Mouse (Mus musculus) kidney, embryonic 15.5 days (tissue): ENCODE data around the gene Rps6kb1. TPM values are rescaled to one million over a fixed set of nuclear protein-coding genes. Genes with fewer than 3 reads are reported as not detected.
A peak's percentile ranks its signal among the peaks of the same experiment; 100 is the strongest.

ENCODE experiments used
- ATAC-seq: fragments of 200-750 bp; cut with Nextera tagmentation; replicated peaks from 2 replicates; pipeline ENCODE4 v1.8.0; 2017; ENCODE audit warnings: moderate TSS enrichment; ENCODE audit not compliant: low FRiP score
- H3K27ac ChIP-seq: fragments of 300-500 bp; sonication (generic); 2 replicates; pipeline ENCODE4 v1.5.1; 2015; ENCODE audit warnings: mild to moderate bottlenecking, inconsistent platforms
- H3K27me3 ChIP-seq: fragments of 300-500 bp; sonication (generic); 2 replicates; pipeline ENCODE4 v1.6.1; 2015; ENCODE audit warnings: inconsistent platforms
- H3K36me3 ChIP-seq: fragments of 300-500 bp; sonication (generic); 2 replicates; pipeline ENCODE4 v1.6.1; 2015; ENCODE audit warnings: inconsistent platforms
- H3K4me1 ChIP-seq: fragments of 300-500 bp; sonication (generic); 2 replicates; pipeline ENCODE4 v1.6.1; 2015; ENCODE audit warnings: inconsistent platforms
- H3K4me2 ChIP-seq: fragments of 300-500 bp; sonication (generic); 2 replicates; pipeline ENCODE4 v1.6.1; 2015; ENCODE audit warnings: moderate library complexity, mild to moderate bottlenecking, inconsistent platforms
- H3K4me3 ChIP-seq: fragments of 300-500 bp; sonication (generic); replicated peaks from 2 replicates; pipeline ENCODE4 v1.5.1; 2015; ENCODE audit warnings: mild to moderate bottlenecking, inconsistent platforms
- H3K9ac ChIP-seq: fragments of 300-500 bp; sonication (generic); 2 replicates; pipeline ENCODE4 v1.6.1; 2015; ENCODE audit warnings: mild to moderate bottlenecking, inconsistent platforms
- H3K9me3 ChIP-seq: fragments of 300-500 bp; sonication (generic); replicated peaks from 2 replicates; pipeline ENCODE4 v1.6.1; 2016; ENCODE audit warnings: inconsistent platforms
- WGBS: fragments of 180-500 bp; shearing (Covaris S2); methylation state at CpG from one replicate; pipeline ENCODE4 v1.1.7; 2015; ENCODE audit warnings: mixed read lengths; 5-methylcytosine and 5-hydroxymethylcytosine counted together
- polyA plus RNA-seq: library from polyadenylated mRNA; unstranded; fragments of >200 nt; fragmentation: Nextera tagmentation; extraction: Ambion mirVana; gene quantifications from 2 replicates; pipeline ENCODE4 v1.2.1, GENCODE M21; 2015

The Rps6kb1 gene
- polyA plus RNA-seq, 1 experiment from 2014 or later, result 60.9 TPM

GRCm38 (mm10) chr11:86527528-86527927 lies 17.1 kb downstream of the Rps6kb1 start:
- Histone ChIP-seq H3K4me3 (no peak overlapping the region), H3K27me3 (no peaks in the 10 kb centered on the region), H3K4me2 (no peak overlapping the region), H3K4me1 (no peaks in the 10 kb centered on the region), H3K36me3 (peaks cover 86% of the 10 kb centered on the region), H3K9ac (no peak overlapping the region), H3K27ac (no peak overlapping the region), H3K9me3 (no peaks in the 10 kb centered on the region)
- 92% methylated on average over 4 of the region's 4 CpGs for WGBS
- no peak for ATAC-seq

DNA sequence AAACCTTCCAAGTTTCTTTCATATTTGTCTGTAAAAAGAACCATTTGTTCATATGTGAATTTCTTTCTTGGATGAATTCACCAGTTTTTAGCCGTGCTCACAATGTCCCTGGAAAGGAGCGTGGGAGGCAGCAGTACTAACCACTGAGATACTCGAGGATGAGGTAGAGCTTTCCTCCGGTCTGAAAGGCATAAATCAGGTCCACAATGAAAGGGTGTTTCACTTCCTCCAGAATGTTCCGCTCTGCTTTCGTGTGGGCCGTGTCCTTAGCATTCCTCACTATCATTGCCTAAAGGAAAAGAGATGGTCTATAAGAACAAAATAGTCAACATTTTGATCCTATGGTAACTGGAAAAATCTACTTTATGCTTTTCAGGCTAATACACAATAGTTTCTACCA lies 24.9 kb downstream of the Rps6kb1 start:
- Histone ChIP-seq H3K9me3 (no peaks in the 10 kb centered on the region), H3K4me1 (no peaks in the 10 kb centered on the region), H3K9ac (no peak overlapping the region), H3K4me3 (no peak overlapping the region), H3K27ac (no peak overlapping the region), H3K4me2 (no peak overlapping the region), H3K36me3 (peaks cover 88% of the 10 kb centered on the region), H3K27me3 (no peaks in the 10 kb centered on the region)
- ATAC-seq, result no peak
- WGBS, result 70% methylated on average over 7 of the region's 7 CpGs

- peaks cover 82% of the 10 kb centered on the region for H3K36me3 ChIP-seq
- no peaks in the 10 kb centered on the region for H3K9me3 ChIP-seq
- H3K4me3 ChIP-seq, result no peak overlapping the region
- no peaks in the 10 kb centered on the region for H3K27me3 ChIP-seq
- WGBS, result 73% methylated on average over 3 of the region's 3 CpGs
- H3K27ac ChIP-seq, result no peak overlapping the region
- H3K4me1 ChIP-seq, result no peaks in the 10 kb centered on the region
- no peak overlapping the region for H3K9ac ChIP-seq
- ATAC-seq, result no peak
- H3K4me2 ChIP-seq, result no peak overlapping the region
These were observed 27.4 kb downstream of the Rps6kb1 start for GRCm38 (mm10) chr11:86517229-86517628.

DNA sequence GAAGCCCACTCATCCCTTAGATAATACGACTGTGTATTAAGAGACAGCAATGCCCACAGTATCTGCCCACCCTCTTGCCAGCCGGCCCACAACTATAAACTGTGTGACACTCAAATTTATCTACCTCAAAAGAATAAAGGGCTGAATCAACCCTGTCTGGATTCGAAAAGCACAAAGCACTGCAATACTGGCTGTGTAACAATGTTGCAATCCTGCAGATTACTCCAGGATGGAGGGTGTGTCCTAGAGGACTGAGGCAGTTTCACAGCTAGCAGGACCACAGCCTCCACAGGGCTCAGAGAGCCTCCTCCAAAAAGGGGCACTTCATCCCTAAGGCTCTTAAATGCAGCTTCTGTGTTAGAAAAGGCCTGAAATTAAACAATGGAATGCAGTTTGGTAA lies 28.0 kb downstream of the Rps6kb1 start:
- Histone ChIP-seq H3K27me3 (no peaks in the 10 kb centered on the region), H3K4me2 (no peak overlapping the region), H3K9ac (no peak overlapping the region), H3K4me3 (no peak overlapping the region), H3K4me1 (no peaks in the 10 kb centered on the region), H3K27ac (no peak overlapping the region), H3K36me3 (peaks cover 81% of the 10 kb centered on the region), H3K9me3 (no peaks in the 10 kb centered on the region)
- 84% methylated on average over 3 of the region's 3 CpGs for WGBS
- no peak for ATAC-seq

- H3K9ac ChIP-seq, result no peak overlapping the region
- H3K27ac ChIP-seq, result no peak overlapping the region
- ATAC-seq, result no peak
- H3K36me3 ChIP-seq, result peaks cover 90% of the 10 kb centered on the region
- no peak overlapping the region for H3K4me3 ChIP-seq
- H3K4me2 ChIP-seq, result no peak overlapping the region
- WGBS, result 95% methylated on average over 2 of the region's 2 CpGs
- H3K27me3 ChIP-seq, result no peaks in the 10 kb centered on the region
- H3K4me1 ChIP-seq, result no peaks in the 10 kb centered on the region
- no peaks in the 10 kb centered on the region for H3K9me3 ChIP-seq
These were observed 36.6 kb downstream of the Rps6kb1 start for GRCm38 (mm10) chr11:86507991-86508390.

DNA sequence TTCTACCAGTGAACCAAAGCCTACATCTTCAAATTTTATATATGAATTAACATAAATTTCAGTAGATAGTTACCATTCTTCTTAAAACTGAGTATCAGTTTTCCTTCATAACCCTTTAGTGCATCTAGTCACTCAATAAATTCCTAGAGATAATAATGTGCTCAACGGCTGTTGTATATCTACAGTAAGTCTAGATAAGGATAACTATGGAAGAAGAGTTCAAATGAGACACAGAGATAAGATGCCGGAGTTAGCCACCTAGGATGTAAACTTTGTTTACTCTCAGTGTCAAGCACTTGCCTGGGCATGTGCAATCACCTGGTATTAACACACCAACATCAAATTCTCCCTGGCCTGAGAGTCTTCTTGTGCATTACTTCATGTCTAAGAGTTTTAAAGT lies 37.3 kb downstream of the Rps6kb1 start:
- ATAC-seq, result no peak
- H3K27me3 ChIP-seq, result no peaks in the 10 kb centered on the region
- H3K4me3 ChIP-seq, result no peak overlapping the region
- no peak overlapping the region for H3K9ac ChIP-seq
- no peak overlapping the region for H3K27ac ChIP-seq
- H3K4me1 ChIP-seq, result no peaks in the 10 kb centered on the region
- H3K36me3 ChIP-seq, result peaks cover 90% of the 10 kb centered on the region
- WGBS, result 92% methylated on average over 2 of the region's 2 CpGs
- no peaks in the 10 kb centered on the region for H3K9me3 ChIP-seq
- no peak overlapping the region for H3K4me2 ChIP-seq

DNA sequence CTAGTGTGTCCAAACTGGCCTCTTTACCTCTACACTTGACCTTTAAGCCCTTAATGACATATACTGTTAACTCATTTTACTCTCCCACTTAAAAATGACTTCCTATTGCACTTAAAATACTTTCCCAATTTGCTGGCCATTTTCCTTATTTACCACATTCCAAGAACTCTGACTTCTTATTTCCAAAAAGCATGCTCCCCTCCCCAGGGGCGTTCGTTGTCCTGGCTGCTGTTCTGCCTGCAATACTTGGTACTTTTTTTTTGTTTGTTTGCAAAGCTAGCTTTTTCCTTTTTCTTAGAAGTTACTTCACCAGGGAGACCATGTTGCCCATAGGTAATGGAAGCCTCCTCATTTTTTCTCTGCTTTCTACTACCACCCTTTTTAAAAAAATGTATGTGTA lies 41.5 kb downstream of the Rps6kb1 start:
- Histone ChIP-seq H3K36me3 (peaks cover 80% of the 10 kb centered on the region), H3K9me3 (no peaks in the 10 kb centered on the region), H3K4me2 (no peak overlapping the region), H3K27ac (no peak overlapping the region), H3K9ac (no peak overlapping the region), H3K27me3 (no peaks in the 10 kb centered on the region), H3K4me3 (no peak overlapping the region), H3K4me1 (no peaks in the 10 kb centered on the region)
- 90% methylated on average over 2 of the region's 2 CpGs for WGBS
- ATAC-seq, result no peak

DNA sequence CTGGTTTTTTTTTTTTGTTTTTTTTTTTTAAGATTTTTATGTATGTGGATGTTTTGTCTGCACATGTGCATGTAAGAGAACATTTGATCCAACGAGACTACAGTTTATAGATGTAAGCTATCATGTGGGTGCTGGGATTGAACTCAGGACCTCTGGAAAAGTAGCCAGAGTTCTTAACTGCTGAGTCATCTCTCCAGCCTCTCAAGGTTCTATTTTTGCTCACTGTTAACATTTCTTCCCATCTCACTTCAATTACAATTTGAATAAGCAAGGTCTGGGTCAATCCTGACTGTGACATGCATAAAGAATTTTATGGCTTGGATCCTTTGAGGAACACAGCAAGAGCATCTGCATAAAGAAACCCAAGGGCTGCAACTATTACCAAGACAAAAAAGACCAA lies 43.8 kb downstream of the Rps6kb1 start:
- Histone ChIP-seq H3K36me3 (peaks cover 75% of the 10 kb centered on the region), H3K27ac (no peak overlapping the region)

DNA sequence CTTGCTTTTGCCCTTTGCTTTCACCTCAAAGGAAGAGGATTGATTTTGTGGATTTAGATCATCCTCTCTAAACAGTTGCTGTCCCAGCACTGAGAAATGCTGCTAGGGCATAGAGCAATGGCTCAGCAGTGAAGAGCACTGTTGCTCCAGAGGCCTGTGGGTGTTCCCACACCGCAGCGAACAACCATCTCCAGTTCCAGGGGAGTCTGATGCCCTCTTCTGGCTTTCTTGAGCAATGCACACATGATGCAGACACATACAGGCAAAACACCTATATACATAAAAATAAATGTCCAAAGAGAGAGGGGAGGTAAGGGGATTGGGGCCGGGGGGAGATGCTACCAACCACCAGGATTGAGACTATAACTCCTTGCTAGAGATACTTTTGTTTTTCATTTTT lies 46.7 kb downstream of the Rps6kb1 start:
- H3K4me1 ChIP-seq, result no peaks in the 10 kb centered on the region
- no peak for ATAC-seq
- H3K9me3 ChIP-seq, result no peaks in the 10 kb centered on the region
- no peaks in the 10 kb centered on the region for H3K27me3 ChIP-seq
- H3K9ac ChIP-seq, result no peak overlapping the region
- no peak overlapping the region for H3K27ac ChIP-seq
- no peak overlapping the region for H3K4me3 ChIP-seq
- peaks cover 69% of the 10 kb centered on the region for H3K36me3 ChIP-seq
- H3K4me2 ChIP-seq, result no peak overlapping the region
- WGBS, result 78% methylated on average over 3 of the region's 3 CpGs

More for the DNA sequence above, 43.8 kb downstream of the Rps6kb1 start:
- H3K9me3 ChIP-seq, result no peaks in the 10 kb centered on the region
- no peak overlapping the region for H3K4me3 ChIP-seq
- H3K4me1 ChIP-seq, result no peaks in the 10 kb centered on the region
- ATAC-seq, result no peak
- no peak overlapping the region for H3K9ac ChIP-seq
- H3K4me2 ChIP-seq, result no peak overlapping the region
- 84% methylated on average over 1 of the region's 1 CpGs for WGBS
- H3K27me3 ChIP-seq, result no peaks in the 10 kb centered on the region

- Histone ChIP-seq H3K27ac (no peak overlapping the region), H3K36me3 (peaks cover 68% of the 10 kb centered on the region), H3K4me2 (no peak overlapping the region), H3K9me3 (no peaks in the 10 kb centered on the region), H3K4me3 (no peak overlapping the region), H3K4me1 (no peaks in the 10 kb centered on the region), H3K27me3 (no peaks in the 10 kb centered on the region), H3K9ac (no peak overlapping the region)
- WGBS, result 90% methylated on average over 1 of the region's 1 CpGs
- no peak for ATAC-seq
These were observed 47.2 kb downstream of the Rps6kb1 start for GRCm38 (mm10) chr11:86497356-86497755.

GRCm38 (mm10) chr11:86490782-86491181 lies 53.8 kb downstream of the Rps6kb1 start:
- no peak overlapping the region for H3K9ac ChIP-seq
- H3K27ac ChIP-seq, result no peak overlapping the region
- peaks cover 56% of the 10 kb centered on the region for H3K36me3 ChIP-seq
- no peaks in the 10 kb centered on the region for H3K9me3 ChIP-seq
- H3K4me3 ChIP-seq, result no peak overlapping the region
- H3K4me2 ChIP-seq, result no peak overlapping the region
- WGBS, result 93% methylated on average over 1 of the region's 1 CpGs
- H3K27me3 ChIP-seq, result no peaks in the 10 kb centered on the region
- H3K4me1 ChIP-seq, result peaks cover 5% of the 10 kb centered on the region
- ATAC-seq, result no peak

DNA sequence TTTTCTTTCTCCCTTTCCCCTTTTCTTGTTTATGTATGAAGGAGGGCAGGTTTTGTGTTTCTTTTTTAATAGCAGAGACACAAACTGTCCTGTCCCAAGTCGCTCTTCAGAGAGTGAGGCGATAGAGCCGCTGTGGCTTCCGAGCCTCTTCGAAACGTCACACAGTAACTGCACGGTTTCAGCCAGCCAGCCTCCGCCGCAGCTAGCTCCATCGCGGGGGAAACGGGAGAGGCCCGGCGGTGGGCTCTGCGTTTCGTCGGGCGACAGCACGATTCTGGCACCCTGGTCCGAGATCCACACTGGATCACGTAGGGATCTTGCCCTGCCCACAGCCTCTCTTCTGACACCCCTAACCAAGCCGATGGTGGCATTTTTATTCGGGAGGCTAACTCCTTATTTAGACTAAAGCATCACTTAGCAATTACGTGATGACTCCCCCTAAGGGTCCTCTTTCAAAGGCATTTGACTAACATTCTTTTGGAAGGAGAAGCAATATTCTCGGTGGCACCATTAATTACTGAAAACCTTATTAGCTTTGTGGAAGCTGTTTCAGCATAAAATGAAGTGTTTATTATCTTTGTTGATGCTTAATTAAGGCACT lies 59.6 kb downstream of the Rps6kb1 start:
- H3K4me1 ChIP-seq, result peaks cover 13% of the 10 kb centered on the region
- H3K4me3 ChIP-seq, result peak overlapping the region; percentile 68
- peaks cover 13% of the 10 kb centered on the region; the same call in 1 of the 2 replicates for H3K36me3 ChIP-seq
- WGBS, result under 1% methylated on average over 25 of the region's 25 CpGs
- peak overlapping the region; percentile 70 for H3K9ac ChIP-seq
- H3K27me3 ChIP-seq, result no peaks in the 10 kb centered on the region
- H3K4me2 ChIP-seq, result peak overlapping the region; percentile 82
- ATAC-seq, result peak; percentile 50
- H3K27ac ChIP-seq, result peak overlapping the region; percentile 91
- H3K9me3 ChIP-seq, result no peaks in the 10 kb centered on the region
